Mouse (Mus musculus) heart, postnatal 0 days (tissue): ENCODE data around the gene Rapgef2. TPM values are rescaled to one million over a fixed set of nuclear protein-coding genes. Genes with fewer than 3 reads are reported as not detected.

Experiments
- ATAC-seq: fragments of 200-750 bp; cut with Nextera tagmentation; 2 replicates; pipeline ENCODE4 v1.8.0; 2017; ENCODE audit warnings: low read depth, moderate number of reproducible peaks, moderate library complexity; ENCODE audit not compliant: insufficient read depth
- DNase-seq: peaks from one replicate; pipeline ENCODE4 v3.0.0-alpha.2; 2016; ENCODE audit warnings: low spot score
- H3K27ac ChIP-seq: fragments of 300-500 bp; sonication (generic); 2 replicates; pipeline ENCODE4 v1.5.1; 2014; ENCODE audit warnings: low read depth, mild to moderate bottlenecking
- H3K27me3 ChIP-seq: fragments of 300-500 bp; sonication (generic); 2 replicates; pipeline ENCODE4 v1.6.1; 2014; ENCODE audit warnings: low read length, mixed read lengths; ENCODE audit not compliant: control insufficient read depth, insufficient read depth
- H3K36me3 ChIP-seq: fragments of 300-500 bp; sonication (generic); replicated peaks from 2 replicates; pipeline ENCODE4 v1.6.1; 2014; ENCODE audit warnings: low read length, mixed read lengths; ENCODE audit not compliant: control insufficient read depth, insufficient read depth
- H3K4me1 ChIP-seq: fragments of 300-500 bp; sonication (generic); 2 replicates; pipeline ENCODE4 v1.6.1; 2014; ENCODE audit warnings: antibody characterized with exemption; ENCODE audit not compliant: control insufficient read depth, insufficient read depth
- H3K4me2 ChIP-seq: fragments of 300-500 bp; sonication (generic); 2 replicates; pipeline ENCODE4 v1.6.1; 2014; ENCODE audit warnings: low read depth, mild to moderate bottlenecking, low read length, moderate library complexity
- H3K4me3 ChIP-seq: fragments of 300-500 bp; sonication (generic); 2 replicates; pipeline ENCODE4 v1.5.1; 2014; ENCODE audit warnings: low read depth, low read length
- H3K9ac ChIP-seq: fragments of 300-500 bp; sonication (generic); replicated peaks from 2 replicates; pipeline ENCODE4 v1.6.1; 2014; ENCODE audit warnings: low read depth, low read length, mixed read lengths
- H3K9me3 ChIP-seq: fragments of 300-500 bp; sonication (generic); replicated peaks from 2 replicates; pipeline ENCODE4 v1.6.1; 2016; ENCODE audit warnings: low read length; ENCODE audit not compliant: control insufficient read depth
- CTCF ChIP-seq: IDR thresholded peaks from 2 replicates; pipeline ENCODE4 v1.5.1; 2016; ENCODE audit warnings: antibody characterized with exemption, control low read depth, low read depth
- EP300 ChIP-seq: IDR thresholded peaks from 2 replicates; pipeline ENCODE4 v1.6.1; 2016; ENCODE audit warnings: antibody characterized with exemption, low read depth
- WGBS: fragments of 180-500 bp; shearing (Covaris S2); extraction: QIAGEN DNeasy Blood & Tissue Kit; methylation state at CpG from one replicate; pipeline ENCODE4 v1.1.7; 2014; 5-methylcytosine and 5-hydroxymethylcytosine counted together
- polyA plus RNA-seq: library from polyadenylated mRNA; unstranded; fragments of >200 nt; fragmentation: Nextera tagmentation; extraction: Ambion mirVana; gene quantifications from 2 replicates; pipeline ENCODE4 v1.2.1, GENCODE M21; 2015
- total RNA-seq: library from RNA; depleted of rRNA; stranded (reverse); fragments of >200 nt; gene quantifications from 2 replicates; pipeline ENCODE4 v1.2.3, GENCODE M21; 2014; ENCODE audit warnings: low replicate concordance

Rapgef2 gene
- total and polyA plus RNA-seq, 2 experiments from 2014 or later = 3.5 to 30.3 TPM

GRCm38 (mm10) chr3:79144085-79144484 is 142.2 kb downstream of the Rapgef2 start:
- ATAC-seq = 0 out of 2 replicates have a peak, but pooled peaks have one; percentile 29
- TF ChIP-seq EP300 = no peak
- TF ChIP-seq CTCF = no peak
- 39% methylated on average over 6 of the region's 6 CpGs for WGBS
- Histone ChIP-seq H3K4me1 (peaks cover 52% of the 10 kb centered on the region), H3K27me3 (no peaks in the 10 kb centered on the region), H3K4me3 (0 out of 2 replicates have a peak overlapping the region, but pooled peaks have one; percentile 34), H3K4me2 (peak overlapping the region; percentile 62), H3K36me3 (no peaks in the 10 kb centered on the region), H3K9me3 (no peaks in the 10 kb centered on the region), H3K27ac (peak overlapping the region; percentile 87), H3K9ac (peak overlapping the region; percentile 4; the same call in 1 of the 2 replicates)
- DNase-seq = no peak

DNA sequence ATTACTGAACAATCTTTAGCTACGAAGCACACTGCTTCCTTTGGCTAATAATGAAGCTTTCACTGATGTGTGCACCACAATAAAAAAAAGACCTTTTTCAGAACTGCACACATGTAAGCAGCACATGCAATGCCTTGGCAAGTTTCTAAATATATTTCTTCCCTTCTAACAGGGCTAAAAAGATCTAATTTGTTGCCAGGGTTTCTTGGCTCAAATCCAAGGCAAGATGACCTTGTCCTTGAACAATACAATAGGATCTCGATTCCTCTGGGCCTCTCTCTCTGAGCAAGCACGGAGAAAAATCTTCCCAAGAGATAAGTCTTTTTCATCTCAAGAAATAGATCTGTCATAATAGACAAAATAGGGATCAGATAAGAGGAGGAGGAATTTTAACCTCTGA is 147.1 kb downstream of the Rapgef2 start:
- Histone ChIP-seq H3K27me3 (no peaks in the 10 kb centered on the region), H3K36me3 (no peaks in the 10 kb centered on the region), H3K4me2 (no peak overlapping the region), H3K4me1 (peaks cover 40% of the 10 kb centered on the region), H3K27ac (peak overlapping the region; percentile 71), H3K4me3 (no peak overlapping the region), H3K9ac (no peak overlapping the region), H3K9me3 (no peaks in the 10 kb centered on the region)
- peak; percentile 52; the same call in 1 of the 2 replicates for ATAC-seq
- peak; percentile 53 for DNase-seq
- TF ChIP-seq CTCF = no peak
- TF ChIP-seq EP300 = no peak
- 19% methylated on average over 3 of the region's 3 CpGs for WGBS

DNA sequence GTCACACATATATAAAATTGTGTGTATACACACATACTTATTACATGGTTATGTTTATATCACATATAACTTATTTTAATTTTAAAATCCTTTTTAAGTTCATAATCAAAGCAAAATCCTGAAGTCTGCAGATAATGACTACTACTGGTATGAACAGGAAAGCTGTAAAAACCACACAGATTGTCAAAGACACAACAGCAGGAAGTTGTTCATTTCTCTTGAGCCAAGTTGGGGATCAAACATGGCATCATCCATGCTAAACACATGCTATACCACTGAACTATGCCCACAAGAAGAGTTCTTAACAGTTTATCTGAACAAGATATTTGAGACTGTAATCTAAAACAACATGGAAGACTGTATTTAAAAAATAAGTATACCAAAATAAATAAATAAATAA is 147.7 kb downstream of the Rapgef2 start:
- no peak overlapping the region for H3K4me3 ChIP-seq
- H3K27ac ChIP-seq = no peak overlapping the region
- TF ChIP-seq EP300 = no peak
- no peak for TF ChIP-seq CTCF
- no peak for DNase-seq
- H3K9me3 ChIP-seq = no peaks in the 10 kb centered on the region
- no peaks in the 10 kb centered on the region for H3K36me3 ChIP-seq
- H3K4me1 ChIP-seq = peaks cover 37% of the 10 kb centered on the region
- ATAC-seq = no peak
- H3K9ac ChIP-seq = no peak overlapping the region
- no peaks in the 10 kb centered on the region for H3K27me3 ChIP-seq
- no peak overlapping the region for H3K4me2 ChIP-seq

DNA sequence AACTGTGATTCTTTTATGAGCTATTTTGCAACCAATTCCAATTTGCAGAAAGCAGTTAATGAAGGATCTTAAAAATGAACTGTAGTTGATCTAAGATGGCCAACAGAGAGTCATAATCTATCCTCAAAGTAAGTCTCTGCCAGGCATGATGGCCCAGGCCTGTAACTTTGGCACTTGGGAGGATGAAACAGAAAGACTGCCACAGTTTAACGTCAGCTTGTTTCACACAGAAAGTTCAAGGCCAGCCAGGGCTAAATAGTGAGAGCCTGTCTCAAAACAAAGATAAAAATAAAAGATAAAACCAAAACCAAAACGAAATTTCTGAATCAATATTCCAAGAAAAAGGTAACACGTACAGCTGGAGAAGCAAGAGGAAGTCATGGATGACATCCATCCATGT is 155.3 kb downstream of the Rapgef2 start:
- no peak overlapping the region for H3K4me2 ChIP-seq
- no peaks in the 10 kb centered on the region for H3K9me3 ChIP-seq
- no peaks in the 10 kb centered on the region for H3K27me3 ChIP-seq
- H3K4me1 ChIP-seq = peaks cover 10% of the 10 kb centered on the region
- TF ChIP-seq EP300 = no peak
- TF ChIP-seq CTCF = no peak
- 0 out of 2 replicates have a peak, but pooled peaks cover 9% of the 10 kb centered on the region for H3K36me3 ChIP-seq
- DNase-seq (no peak), ATAC-seq (no peak)
- H3K4me3 ChIP-seq = no peak overlapping the region
- 75% methylated on average over 3 of the region's 3 CpGs for WGBS
- H3K27ac ChIP-seq = no peak overlapping the region
- no peak overlapping the region for H3K9ac ChIP-seq

- Histone ChIP-seq H3K9me3 (no peaks in the 10 kb centered on the region), H3K36me3 (0 out of 2 replicates have a peak, but pooled peaks cover 9% of the 10 kb centered on the region), H3K9ac (no peak overlapping the region), H3K4me1 (peaks cover 5% of the 10 kb centered on the region), H3K4me2 (no peak overlapping the region), H3K4me3 (no peak overlapping the region), H3K27me3 (no peaks in the 10 kb centered on the region), H3K27ac (peak overlapping the region; percentile 57)
- ATAC-seq (no peak), DNase-seq (no peak)
- no peak for TF ChIP-seq CTCF
- TF ChIP-seq EP300 = no peak
- 39% methylated on average over 6 of the region's 6 CpGs for WGBS
These were observed 157.2 kb downstream of the Rapgef2 start for GRCm38 (mm10) chr3:79129044-79129600.

DNA sequence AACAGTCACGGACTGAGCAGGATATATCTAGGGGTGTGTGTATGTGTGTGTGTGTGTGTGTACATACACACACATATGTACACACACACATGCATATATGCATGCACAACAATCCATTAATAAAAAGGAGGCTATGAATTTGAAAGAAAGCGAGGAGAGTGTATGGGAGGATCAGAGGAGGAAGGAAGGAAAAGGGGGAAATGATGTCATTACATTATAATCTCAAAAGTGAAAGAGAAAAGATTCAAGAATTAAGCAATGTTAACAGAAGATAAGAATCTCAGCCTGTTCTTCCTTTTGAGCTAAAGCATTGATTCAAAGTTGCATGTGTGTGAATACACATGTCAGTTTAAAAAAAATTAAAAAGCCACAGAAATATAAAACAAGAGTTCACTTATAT is 158.5 kb downstream of the Rapgef2 start:
- H3K9me3 ChIP-seq = no peaks in the 10 kb centered on the region

More for the DNA sequence above, 158.5 kb downstream of the Rapgef2 start:
- Histone ChIP-seq H3K27me3 (no peaks in the 10 kb centered on the region), H3K4me1 (peaks cover 4% of the 10 kb centered on the region; the same call in 1 of the 2 replicates), H3K27ac (peak overlapping the region; percentile 46), H3K4me2 (no peak overlapping the region), H3K4me3 (no peak overlapping the region), H3K36me3 (0 out of 2 replicates have a peak, but pooled peaks cover 9% of the 10 kb centered on the region), H3K9ac (no peak overlapping the region)
- 79% methylated on average over 2 of the region's 2 CpGs for WGBS
- no peak for TF ChIP-seq CTCF
- DNase-seq (no peak), ATAC-seq (no peak; the same call in 1 of the 2 replicates)
